Mouse (Mus musculus) lung, embryonic 14.5 days (tissue): ENCODE measurements around the gene Pja2. TPM values are rescaled to one million over a fixed set of nuclear protein-coding genes. Genes with fewer than 3 reads are reported as not detected.
A peak's percentile ranks its signal among the peaks of the same experiment; 100 is the strongest.

ENCODE experiments used
- ATAC-seq: fragments of 200-750 bp; cut with Nextera tagmentation; 2 replicates; pipeline ENCODE4 v1.8.0; 2017; ENCODE audit warnings: mild to moderate bottlenecking, moderate TSS enrichment, moderate library complexity; ENCODE audit not compliant: insufficient read depth
- DNase-seq: peaks from one replicate; pipeline ENCODE4 v3.0.0-alpha.2; 2015
- H3K27ac ChIP-seq: fragments of 300-500 bp; sonication (generic); 2 replicates; pipeline ENCODE4 v1.5.1; 2014; ENCODE audit warnings: low read depth, mild to moderate bottlenecking, moderate library complexity
- H3K27me3 ChIP-seq: fragments of 300-500 bp; sonication (generic); 2 replicates; pipeline ENCODE4 v1.6.1; 2014; ENCODE audit warnings: low read length, control low read depth; ENCODE audit not compliant: insufficient read depth
- H3K36me3 ChIP-seq: fragments of 300-500 bp; sonication (generic); 2 replicates; pipeline ENCODE4 v1.6.1; 2014; ENCODE audit warnings: control low read depth; ENCODE audit not compliant: insufficient read depth
- H3K4me1 ChIP-seq: fragments of 300-500 bp; sonication (generic); 2 replicates; pipeline ENCODE4 v1.6.1; 2014; ENCODE audit warnings: antibody characterized with exemption, control low read depth; ENCODE audit not compliant: insufficient read depth
- H3K4me2 ChIP-seq: fragments of 300-500 bp; sonication (generic); 2 replicates; pipeline ENCODE4 v1.6.1; 2014; ENCODE audit warnings: mild to moderate bottlenecking
- H3K4me3 ChIP-seq: fragments of 300-500 bp; sonication (generic); 2 replicates; pipeline ENCODE4 v1.5.1; 2014; ENCODE audit warnings: low read depth, low read length
- H3K9ac ChIP-seq: fragments of 300-500 bp; sonication (generic); 2 replicates; pipeline ENCODE4 v1.6.1; 2014
- H3K9me3 ChIP-seq: fragments of 300-500 bp; sonication (generic); 2 replicates; pipeline ENCODE4 v1.6.1; 2016; ENCODE audit warnings: low read depth, low read length, control low read depth
- CTCF ChIP-seq: IDR thresholded peaks from 2 replicates; pipeline ENCODE4 v1.5.1; 2016; ENCODE audit warnings: antibody characterized with exemption, low read depth
- whole genome bisulfite sequencing: fragments of 180-500 bp; shearing (Covaris S2); extraction: QIAGEN DNeasy Blood & Tissue Kit; methylation state at CpG from one replicate; pipeline ENCODE4 v1.1.7; 2014; 5-methylcytosine and 5-hydroxymethylcytosine counted together
- polyA plus RNA-seq: library from polyadenylated mRNA; unstranded; fragments of >200 nt; fragmentation: Nextera tagmentation; extraction: Ambion mirVana; gene quantifications from 2 replicates; pipeline ENCODE4 v1.2.1, GENCODE M21; 2014

Pja2 gene
- 68.4 and 68.5 TPM in 2 replicates for polyA plus RNA-seq

DNA sequence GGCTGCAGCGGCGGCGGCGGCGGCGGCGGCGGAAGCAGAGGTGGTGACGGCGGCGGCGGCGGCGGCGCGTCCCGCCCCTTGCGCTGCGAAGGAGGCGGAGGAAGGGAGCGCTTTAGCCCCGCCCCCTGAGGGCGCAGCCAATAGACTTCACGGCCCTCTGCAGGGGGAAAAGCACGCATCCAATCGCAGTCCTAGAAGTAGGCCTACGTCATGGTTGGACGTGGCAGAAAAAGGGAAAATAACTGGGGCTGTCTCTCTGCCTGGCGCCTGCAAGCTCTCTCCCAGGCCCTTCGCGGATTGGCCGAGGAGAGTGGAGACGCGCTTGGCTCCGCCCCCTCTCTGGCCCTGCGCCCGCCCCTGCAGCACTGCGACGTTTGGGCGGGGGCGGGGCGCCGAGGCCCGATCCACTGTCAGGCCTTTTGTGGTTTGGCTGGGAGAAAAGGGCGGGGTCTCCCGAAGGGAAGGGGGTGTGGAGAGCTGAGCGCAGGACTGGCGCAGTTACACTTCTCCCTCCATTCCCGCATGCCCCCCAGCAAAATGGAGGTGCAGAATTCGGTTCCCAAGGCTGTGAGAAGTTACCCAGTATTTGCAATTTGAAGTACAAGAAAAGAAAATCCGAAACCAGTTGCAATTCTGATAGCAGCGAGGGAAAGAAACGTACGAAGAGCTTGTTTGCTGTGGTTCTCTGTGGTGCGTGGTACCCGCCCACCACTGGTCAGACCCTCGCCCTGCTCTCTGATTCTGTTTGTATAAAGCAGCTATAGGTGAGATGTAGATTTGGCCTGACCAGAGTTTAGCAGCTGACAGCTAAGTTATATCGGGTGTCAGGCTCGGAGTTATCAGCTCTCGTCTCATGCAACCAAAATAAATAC lies at the start of gene Pja2:
TSS of gene Pja2 (minus strand) at position 19 of the 872 bp plus-strand sequence.
- ATAC-seq, result peak; percentile 100
- H3K27me3 ChIP-seq, result no peaks in the 10 kb centered on the region
- under 1% methylated on average over 52 of the region's 60 CpGs for WGBS

DNA sequence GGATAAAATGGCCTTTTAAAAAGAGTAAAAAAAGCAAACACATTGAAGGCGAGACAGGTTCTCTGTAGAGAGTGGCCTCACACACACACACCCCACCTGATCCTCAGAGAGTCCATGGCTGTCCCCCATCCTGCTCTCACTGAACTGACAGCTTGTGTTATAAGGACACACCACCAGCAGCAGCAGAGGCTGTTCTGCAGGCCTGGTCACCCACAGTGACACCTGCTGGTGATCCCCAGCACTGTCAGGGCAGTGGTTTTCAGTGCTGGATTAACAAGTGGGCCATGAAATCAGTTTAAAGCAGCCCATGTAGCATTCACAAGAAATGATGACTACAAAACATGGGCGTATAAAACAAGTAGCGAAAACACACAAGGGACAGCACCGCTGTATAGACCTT lies 43.6 kb upstream of the Pja2 start:
- DNase-seq (peak; percentile 84), ATAC-seq (peak; percentile 82)
- no peak overlapping the region for H3K27ac ChIP-seq
- no peaks in the 10 kb centered on the region for H3K9me3 ChIP-seq
- no peaks in the 10 kb centered on the region for H3K4me1 ChIP-seq
- 70% methylated on average over 4 of the region's 4 CpGs for WGBS
- TF ChIP-seq CTCF, result peak; percentile 91
- no peak overlapping the region for H3K4me3 ChIP-seq
- H3K36me3 ChIP-seq, result no peaks in the 10 kb centered on the region
- H3K4me2 ChIP-seq, result no peak overlapping the region
- H3K9ac ChIP-seq, result no peak overlapping the region
- H3K27me3 ChIP-seq, result no peaks in the 10 kb centered on the region

More for the DNA sequence above, at the start of gene Pja2:
- Histone ChIP-seq H3K9me3 (no peaks in the 10 kb centered on the region), H3K9ac (peak within 1 kb of the TSS; percentile 92), H3K4me2 (peak within 1 kb of the TSS; percentile 84), H3K4me3 (peak within 1 kb of the TSS; percentile 97), H3K4me1 (no peaks in the 10 kb centered on the region), H3K36me3 (no peaks in the 10 kb centered on the region), H3K27ac (peak within 1 kb of the TSS; percentile 98)
- no peak for TF ChIP-seq CTCF
- peak; percentile 99 for DNase-seq

DNA sequence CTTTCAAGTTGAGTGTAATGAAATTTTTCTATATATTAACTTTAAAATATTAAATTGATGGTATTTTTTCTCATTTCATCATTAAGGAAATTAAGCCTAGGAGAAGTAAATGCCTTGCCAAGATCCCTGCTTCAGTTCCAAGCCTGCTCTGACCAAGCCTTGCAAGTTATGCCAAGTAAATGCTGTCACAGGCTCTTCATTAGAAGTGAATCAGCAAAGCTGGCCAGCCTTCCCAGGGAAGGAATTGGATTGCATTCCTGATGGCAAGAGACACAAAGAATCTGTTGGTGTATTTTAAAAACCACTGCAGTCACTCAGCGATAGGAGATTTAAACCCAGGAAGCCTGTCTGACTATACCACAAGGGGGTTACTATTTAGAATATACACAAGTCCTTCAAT lies 32.0 kb upstream of the Pja2 start:
- WGBS, result 61% methylated on average over 1 of the region's 1 CpGs

DNA sequence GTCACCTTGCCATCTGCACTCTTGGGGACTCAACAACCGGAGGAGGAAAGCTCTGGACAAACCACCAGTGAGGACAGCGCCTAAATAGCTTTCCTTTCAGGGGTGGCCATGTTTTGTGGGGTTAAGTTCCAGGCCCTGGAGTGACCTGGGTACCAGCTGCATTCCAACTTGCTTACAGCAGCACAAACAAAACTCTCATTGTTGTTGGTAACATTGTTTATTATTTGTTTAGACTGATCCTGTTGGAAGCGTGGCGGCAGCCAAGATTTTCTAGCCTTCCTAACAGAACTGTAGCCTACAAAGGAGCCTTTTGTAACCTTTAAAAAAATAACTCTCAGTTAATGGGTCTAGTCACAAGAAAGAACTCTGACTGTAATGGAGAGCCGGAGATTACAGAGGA lies 30.9 kb upstream of the Pja2 start:
- H3K36me3 ChIP-seq, result no peaks in the 10 kb centered on the region
- 67% methylated on average over 5 of the region's 5 CpGs for WGBS

More for the DNA sequence above, 32.0 kb upstream of the Pja2 start:
- Histone ChIP-seq H3K4me3 (no peak overlapping the region), H3K27me3 (no peaks in the 10 kb centered on the region), H3K9ac (no peak overlapping the region), H3K36me3 (no peaks in the 10 kb centered on the region), H3K4me1 (no peaks in the 10 kb centered on the region), H3K27ac (no peak overlapping the region), H3K9me3 (no peaks in the 10 kb centered on the region), H3K4me2 (no peak overlapping the region)
- DNase-seq (peak; percentile 86), ATAC-seq (0 out of 2 replicates have a peak, but pooled peaks have one; percentile 73)
- no peak for TF ChIP-seq CTCF

DNA sequence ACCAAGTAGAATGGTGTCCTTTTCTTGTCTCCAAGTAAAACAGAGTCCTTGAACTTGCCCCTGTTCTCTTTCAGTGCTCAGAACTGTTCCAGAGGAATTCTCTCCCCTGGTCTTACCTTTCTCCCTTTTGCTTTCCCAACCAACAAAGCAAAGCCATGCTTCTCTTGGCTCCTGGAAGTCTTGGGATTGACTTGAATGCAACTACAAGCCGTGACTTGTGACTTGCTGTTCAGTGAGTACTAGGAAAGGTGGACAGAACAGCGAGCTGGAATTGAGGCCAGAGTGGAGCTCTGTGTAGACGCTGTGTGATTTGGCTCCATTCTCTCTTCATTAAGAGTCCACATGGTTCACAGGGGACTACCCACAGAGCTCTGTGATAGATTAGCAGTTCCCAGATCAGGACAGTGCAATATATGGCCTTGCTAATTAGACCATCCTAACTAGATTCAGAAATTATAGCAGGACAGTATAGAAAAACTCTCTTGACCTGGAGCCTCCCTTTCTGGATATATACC lies 30.3 kb upstream of the Pja2 start:
- Histone ChIP-seq H3K27me3 (no peaks in the 10 kb centered on the region), H3K9ac (no peak overlapping the region), H3K4me1 (no peaks in the 10 kb centered on the region), H3K36me3 (no peaks in the 10 kb centered on the region), H3K9me3 (no peaks in the 10 kb centered on the region), H3K27ac (no peak overlapping the region), H3K4me3 (no peak overlapping the region), H3K4me2 (no peak overlapping the region)
- ATAC-seq, result no peak
- WGBS, result 83% methylated on average over 3 of the region's 3 CpGs
- TF ChIP-seq CTCF, result no peak
- DNase-seq, result no peak

More for the DNA sequence above, 30.9 kb upstream of the Pja2 start:
- no peak for TF ChIP-seq CTCF
- no peak for DNase-seq
- H3K27ac ChIP-seq, result no peak overlapping the region
- no peak overlapping the region for H3K4me2 ChIP-seq
- no peak overlapping the region for H3K9ac ChIP-seq
- H3K4me3 ChIP-seq, result no peak overlapping the region
- no peak for ATAC-seq
- H3K9me3 ChIP-seq, result no peaks in the 10 kb centered on the region
- H3K4me1 ChIP-seq, result no peaks in the 10 kb centered on the region
- no peaks in the 10 kb centered on the region for H3K27me3 ChIP-seq

DNA sequence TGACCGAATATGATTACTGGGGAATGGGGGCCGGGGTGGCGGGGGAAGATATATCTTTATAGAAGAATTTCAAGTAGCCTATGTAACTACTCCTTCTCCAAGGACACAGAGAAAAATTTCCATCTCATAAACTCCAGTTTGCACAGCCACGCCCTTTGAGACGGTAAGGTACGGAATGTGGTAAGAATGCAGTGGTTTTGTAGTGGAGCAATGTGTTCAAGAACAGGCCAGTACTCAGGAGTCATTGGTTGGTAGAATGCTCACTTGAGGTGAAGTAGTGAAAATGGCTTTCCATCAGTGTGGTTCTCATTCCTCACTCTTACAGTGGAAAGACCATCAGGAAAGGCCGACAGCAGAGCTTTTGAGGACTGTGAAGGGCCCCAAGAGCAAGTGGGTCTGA lies 22.2 kb upstream of the Pja2 start:
- Histone ChIP-seq H3K9ac (no peak overlapping the region), H3K4me1 (no peaks in the 10 kb centered on the region), H3K36me3 (no peaks in the 10 kb centered on the region), H3K4me3 (no peak overlapping the region), H3K27me3 (no peaks in the 10 kb centered on the region), H3K9me3 (no peaks in the 10 kb centered on the region), H3K27ac (no peak overlapping the region), H3K4me2 (no peak overlapping the region)
- no peak for DNase-seq
- 86% methylated on average over 7 of the region's 7 CpGs for WGBS
- TF ChIP-seq CTCF, result no peak
- ATAC-seq, result no peak

DNA sequence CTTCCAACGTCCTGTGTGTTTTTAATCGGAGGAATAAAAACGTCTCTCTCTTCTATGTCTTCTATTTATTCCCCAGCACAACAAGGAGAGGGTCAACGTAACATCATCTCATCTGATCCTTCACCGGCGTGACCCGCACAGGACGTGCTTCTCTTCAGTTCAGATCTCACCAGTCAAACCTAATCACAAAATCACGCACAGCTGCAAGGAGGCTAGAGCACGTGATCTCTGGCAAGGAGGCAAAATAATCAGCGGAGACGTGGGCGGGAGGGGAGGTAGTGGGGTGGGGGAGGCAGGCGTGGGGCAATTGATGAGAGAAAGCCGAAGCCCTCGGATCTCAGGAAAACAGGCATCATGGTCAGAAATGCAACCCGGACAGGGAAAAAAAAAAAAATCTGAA lies 14.4 kb upstream of the Pja2 start:
- no peak for TF ChIP-seq CTCF
- peak overlapping the region; percentile 61 for H3K4me2 ChIP-seq
- H3K4me1 ChIP-seq, result no peaks in the 10 kb centered on the region
- no peaks in the 10 kb centered on the region for H3K36me3 ChIP-seq
- H3K4me3 ChIP-seq, result peak overlapping the region; percentile 14; the same call in 1 of the 2 replicates
- H3K27ac ChIP-seq, result no peak overlapping the region
- WGBS, result 13% methylated on average over 17 of the region's 17 CpGs
- no peaks in the 10 kb centered on the region for H3K27me3 ChIP-seq
- peak; percentile 43 for DNase-seq
- H3K9ac ChIP-seq, result peak overlapping the region; percentile 26; the same call in 1 of the 2 replicates
- H3K9me3 ChIP-seq, result no peaks in the 10 kb centered on the region
- ATAC-seq, result no peak
